Mouse (Mus musculus) CH12.LX (cell line): ENCODE measurements around the gene Itpr2.

Experiments used
- CTCF ChIP-seq, 2 experiments: IDR thresholded peaks in 1 of 2; conservative IDR thresholded peaks in 1 of 2; 2 replicates each; pipeline ENCODE4 v1.5.1; 2011 to 2012; ENCODE audit warnings: low read depth in 2 of 2, low read length in 2 of 2, improper control_type of control experiment in 1 of 2, inconsistent platforms in 1 of 2, mild to moderate bottlenecking in 1 of 2, moderate library complexity in 1 of 2
- IRF4 ChIP-seq: IDR thresholded peaks from 2 replicates; pipeline ENCODE4 v1.6.1; 2014; ENCODE audit warnings: low read depth, mild to moderate bottlenecking, inconsistent platforms, low read length, improper control_type of control experiment
- KAT2A ChIP-seq: IDR thresholded peaks from 2 replicates; pipeline ENCODE4 v1.6.1; 2012; ENCODE audit warnings: low read length, improper control_type of control experiment, inconsistent platforms; ENCODE audit not compliant: insufficient replicate concordance
- MAFK ChIP-seq: IDR thresholded peaks from 2 replicates; pipeline ENCODE4 v1.6.1; 2011; ENCODE audit warnings: low read length, improper control_type of control experiment; ENCODE audit not compliant: insufficient replicate concordance
- POLR2A ChIP-seq: IDR thresholded peaks from 2 replicates; pipeline ENCODE4 v1.6.1; 2011; ENCODE audit warnings: low read depth, mild to moderate bottlenecking, improper control_type of control experiment, low read length

DNA sequence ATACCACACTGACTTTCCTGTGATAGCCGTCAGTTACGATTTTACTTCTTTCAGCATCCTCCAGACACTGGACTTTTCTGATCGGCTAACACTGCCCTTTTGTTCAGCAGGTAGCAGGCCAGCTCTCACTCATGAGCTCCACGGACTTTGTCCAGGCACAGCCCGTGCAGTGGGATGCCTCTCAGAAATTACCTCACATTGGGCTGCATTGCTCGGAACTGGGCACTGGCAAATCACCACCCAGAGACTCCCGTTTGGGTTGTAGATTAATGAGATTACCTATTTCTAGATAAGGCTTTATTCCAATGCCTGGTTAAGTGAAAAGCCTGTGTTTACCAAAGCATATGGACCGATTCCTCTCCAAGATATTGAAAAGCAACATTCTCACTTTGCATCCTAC is 186.9 kb downstream of the Itpr2 start:
- TF ChIP-seq POLR2A = no peak
- no peak for TF ChIP-seq KAT2A
- no peak for TF ChIP-seq CTCF (conservative IDR thresholded peaks at IDR 0.05 in 1 of 2, IDR thresholded peaks at IDR 0.05 in 1 of 2; ENCODE audit: low read depth in 2 of 2, low read length in 2 of 2)
- no peak for TF ChIP-seq MAFK
- no peak for TF ChIP-seq IRF4
